Mouse (Mus musculus): Measurements from ENCODE around the gene Hsp90ab1.

DNA sequence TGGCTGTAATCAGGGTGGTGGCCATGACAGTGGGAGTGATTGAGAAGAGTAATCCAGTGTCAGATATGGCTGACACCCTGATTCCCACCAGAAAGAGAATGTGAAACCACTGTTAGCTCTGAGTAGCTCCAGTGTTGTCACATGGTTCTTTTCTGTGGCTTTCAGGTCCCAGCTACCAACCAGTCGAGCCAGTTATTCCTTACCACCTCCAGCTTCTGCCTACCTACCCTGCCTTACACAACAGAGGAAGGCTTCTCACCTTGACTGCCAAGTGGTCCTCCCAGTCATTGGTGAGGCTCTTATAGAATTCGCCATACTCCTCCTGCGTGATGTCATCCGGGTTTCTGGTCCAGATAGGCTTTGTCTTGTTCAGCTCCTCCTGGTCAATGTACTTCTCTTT is 3.1 kb downstream of the Hsp90ab1 start:
- TF ChIP-seq CTCF (IDR thresholded peaks at IDR 0.05; ENCODE audit: low read depth, low read length) (no peak), EP300 (IDR thresholded peaks at IDR 0.05; ENCODE audit: insufficient read depth, low read depth, low read length) (no peak), POLR2A (IDR thresholded peaks at IDR 0.05; ENCODE audit: insufficient read depth, low read length) (no peak)
